Mouse (Mus musculus) ES-E14 (cell line): ENCODE measurements around the gene Cfap74. TPM values are rescaled to one million over a fixed set of nuclear protein-coding genes. Genes with fewer than 3 reads are reported as not detected.

ENCODE experiments used
- DNase-seq: peaks from one replicate; pipeline ENCODE4 v3.0.0-alpha.2; 2013; ENCODE audit warnings: low read depth, low spot score
- H3K27ac ChIP-seq: 2 replicates; pipeline ENCODE4 v1.5.1; 2012; ENCODE audit warnings: low read depth, mild to moderate bottlenecking, low read length, moderate library complexity, mixed read lengths; ENCODE audit not compliant: poor library complexity, insufficient read depth, severe bottlenecking
- H3K36me3 ChIP-seq: 2 replicates; pipeline ENCODE4 v1.6.1; 2012; ENCODE audit warnings: mild to moderate bottlenecking, low read length, moderate library complexity, mixed read lengths; ENCODE audit not compliant: control insufficient read depth, poor library complexity, insufficient read depth, severe bottlenecking
- H3K4me1 ChIP-seq, 2 experiments: fragments of 150-350 bp in 1 of 2; sonication (generic) in 1 of 2; 2 replicates each; pipeline ENCODE4 v1.6.1; 2012; ENCODE audit warnings: low read length in 2 of 2, mild to moderate bottlenecking in 1 of 2, mixed read lengths in 1 of 2; ENCODE audit not compliant: control insufficient read depth in 2 of 2, insufficient read depth in 2 of 2, poor library complexity in 1 of 2
- H3K4me3 ChIP-seq, 2 experiments: fragments of 150-350 bp in 1 of 2; sonication (generic) in 1 of 2; 2 replicates each; pipeline ENCODE4 v1.5.1; 2012; ENCODE audit warnings: low read length in 2 of 2, low read depth in 1 of 2, mild to moderate bottlenecking in 1 of 2, mixed read lengths in 1 of 2; ENCODE audit not compliant: insufficient read depth in 1 of 2, poor library complexity in 1 of 2, severe bottlenecking in 1 of 2
- H3K9ac ChIP-seq: 2 replicates; pipeline ENCODE4 v1.6.1; 2012; ENCODE audit warnings: low read depth, mild to moderate bottlenecking, low read length, mixed read lengths; ENCODE audit not compliant: poor library complexity, insufficient read depth, severe bottlenecking
- H3K9me3 ChIP-seq: fragments of 150-350 bp; sonication (generic); 2 replicates; pipeline ENCODE4 v1.6.1; 2012; ENCODE audit warnings: low read depth, mild to moderate bottlenecking, low read length; ENCODE audit not compliant: control insufficient read depth, insufficient read depth
- CHD2 ChIP-seq: IDR thresholded peaks from 2 replicates; pipeline ENCODE4 v1.6.1; 2014; ENCODE audit warnings: mild to moderate bottlenecking, low read depth, low read length, inconsistent platforms
- HCFC1 ChIP-seq: IDR thresholded peaks from 2 replicates; pipeline ENCODE4 v1.6.1; 2012; ENCODE audit warnings: low read length, inconsistent platforms, borderline replicate concordance; ENCODE audit not compliant: insufficient read depth
- MAFK ChIP-seq: IDR thresholded peaks from 2 replicates; pipeline ENCODE4 v1.6.1; 2014; ENCODE audit warnings: mild to moderate bottlenecking, low read depth, low read length, inconsistent platforms; ENCODE audit not compliant: insufficient read depth
- ZC3H11A ChIP-seq: IDR thresholded peaks from 2 replicates; pipeline ENCODE4 v1.6.1; 2012; ENCODE audit warnings: low read depth, mild to moderate bottlenecking, inconsistent platforms, low read length, borderline replicate concordance
- ZNF384 ChIP-seq: IDR thresholded peaks from 2 replicates; pipeline ENCODE4 v1.6.1; 2012; ENCODE audit warnings: low read depth, low read length, inconsistent platforms
- in situ Hi-C, 2 experiments: fragments of 600-800 bp; cut with MboI; formaldehyde crosslinking; loops; one replicate each; pipeline ENCODE4 v1.15.1; 2025; ENCODE audit warnings: low sequenced_read_pairs in 2 of 2, inconsistent platforms in 1 of 2; ENCODE audit not compliant: unreplicated experiment in 2 of 2
- total RNA-seq: library from RNA; depleted of rRNA; stranded (reverse); fragments of 300-350 nt; gene quantifications from 2 replicates; pipeline ENCODE4 v1.2.3, GENCODE M21; 2012

Gene Cfap74
- total RNA-seq, 1 experiment: 4.8 TPM

DNA sequence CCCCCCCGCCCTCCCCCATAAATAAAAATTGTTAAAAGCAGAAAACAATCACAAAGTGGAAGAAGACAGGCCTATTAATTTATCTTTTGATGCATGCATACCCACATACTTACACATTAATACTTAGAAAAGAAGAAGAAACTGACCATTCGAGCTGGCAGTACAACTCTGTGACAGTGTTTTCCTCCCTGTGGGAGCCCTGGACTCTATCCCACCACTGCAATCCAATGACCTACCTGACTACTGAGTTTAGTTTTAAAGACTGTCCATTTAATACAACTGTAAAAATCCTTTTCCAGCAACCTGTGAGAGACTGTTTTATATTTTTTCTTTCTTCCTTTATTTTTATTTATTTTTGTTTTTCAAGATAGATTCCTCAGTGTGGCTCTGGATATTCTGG is 92.1 kb downstream of the Cfap74 start:
- Histone ChIP-seq H3K9me3 (no peaks in the 10 kb centered on the region), H3K27ac (no peak overlapping the region), H3K9ac (no peak overlapping the region), H3K4me3 (no peak overlapping the region), H3K4me1 (peaks cover 8 to 19% of the 10 kb centered on the region in 2 experiments; a peak in 3 of 4 replicates), H3K36me3 (no peaks in the 10 kb centered on the region; the same call in 1 of the 2 replicates)
- in situ Hi-C loops: no loop called here
- DNase-seq: no peak
- TF ChIP-seq HCFC1 (no peak), MAFK (no peak), ZNF384 (no peak), CHD2 (no peak), ZC3H11A (no peak)

- in situ Hi-C loops: no loop called here
- H3K27ac ChIP-seq: no peak overlapping the region; the same call in 1 of the 2 replicates
- no peaks in the 10 kb centered on the region; the same call in 1 of the 2 replicates for H3K36me3 ChIP-seq
- no peaks in the 10 kb centered on the region for H3K9me3 ChIP-seq
- TF ChIP-seq ZNF384 (no peak), HCFC1 (no peak), ZC3H11A (no peak), MAFK (no peak), CHD2 (no peak)
- H3K4me1 ChIP-seq: peaks cover 6 to 19% of the 10 kb centered on the region in 2 experiments; a peak in 3 of 4 replicates
- no peak for DNase-seq
- no peak overlapping the region; the same call in 1 of the 2 replicates for H3K9ac ChIP-seq
- no peak overlapping the region for H3K4me3 ChIP-seq
Measured at GRCm38 (mm10) chr4:155505067-155505466, 96.1 kb downstream of the Cfap74 start.

DNA sequence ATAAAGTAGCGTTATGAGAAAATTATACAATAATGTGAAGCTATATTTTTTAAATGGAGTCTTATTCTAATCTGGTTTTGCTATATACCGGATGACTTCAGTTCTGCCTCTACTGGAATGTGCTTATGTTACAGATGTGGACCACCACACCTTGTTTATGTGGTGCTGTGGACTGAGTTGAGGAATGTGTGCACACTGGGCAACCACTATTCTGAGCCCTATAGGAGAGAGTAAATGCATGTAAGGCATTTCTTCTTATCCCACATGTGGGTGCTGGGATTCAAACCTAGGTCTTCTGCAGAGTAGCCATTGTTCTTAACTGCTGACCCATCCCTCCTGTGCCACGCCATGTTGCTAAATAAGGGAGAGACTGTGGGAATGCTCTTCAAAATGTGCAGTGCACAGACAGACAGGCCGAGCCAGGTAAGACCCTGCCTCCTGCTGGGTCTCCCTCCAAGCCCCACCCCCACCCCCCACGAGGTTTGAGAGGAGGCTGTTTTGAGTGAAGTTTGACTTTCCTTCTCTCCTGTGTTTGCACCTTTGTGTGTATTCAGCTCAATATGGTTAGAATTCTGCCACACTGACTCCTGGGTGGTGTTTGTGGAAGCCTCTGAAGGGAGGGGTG is 96.8 kb downstream of the Cfap74 start:
- H3K9ac ChIP-seq: no peak overlapping the region

GRCm38 (mm10) chr4:155508614-155509013 is 99.6 kb downstream of the Cfap74 start:
- no peak overlapping the region for H3K27ac ChIP-seq
- no peak overlapping the region for H3K9ac ChIP-seq
- no peak for TF ChIP-seq MAFK
- TF ChIP-seq CHD2: no peak
- TF ChIP-seq ZC3H11A: no peak
- TF ChIP-seq HCFC1: no peak
- no peak for TF ChIP-seq ZNF384
- peaks cover 6 to 17% of the 10 kb centered on the region in 2 experiments; a peak in 3 of 4 replicates for H3K4me1 ChIP-seq
- H3K36me3 ChIP-seq: no peaks in the 10 kb centered on the region
- DNase-seq: no peak
- in situ Hi-C loops: no loop called here
- H3K4me3 ChIP-seq: no peak overlapping the region
- H3K9me3 ChIP-seq: no peaks in the 10 kb centered on the region

More for the DNA sequence above, 96.8 kb downstream of the Cfap74 start:
- in situ Hi-C loops: no loop called here
- Histone ChIP-seq H3K4me3 (no peak overlapping the region), H3K4me1 (peaks cover 6 to 19% of the 10 kb centered on the region in 2 experiments; a peak in 3 of 4 replicates), H3K27ac (no peak overlapping the region; the same call in 1 of the 2 replicates), H3K36me3 (no peaks in the 10 kb centered on the region; the same call in 1 of the 2 replicates), H3K9me3 (no peaks in the 10 kb centered on the region)
- no peak for DNase-seq
- TF ChIP-seq MAFK (no peak), ZC3H11A (no peak), HCFC1 (no peak), CHD2 (no peak), ZNF384 (no peak)

DNA sequence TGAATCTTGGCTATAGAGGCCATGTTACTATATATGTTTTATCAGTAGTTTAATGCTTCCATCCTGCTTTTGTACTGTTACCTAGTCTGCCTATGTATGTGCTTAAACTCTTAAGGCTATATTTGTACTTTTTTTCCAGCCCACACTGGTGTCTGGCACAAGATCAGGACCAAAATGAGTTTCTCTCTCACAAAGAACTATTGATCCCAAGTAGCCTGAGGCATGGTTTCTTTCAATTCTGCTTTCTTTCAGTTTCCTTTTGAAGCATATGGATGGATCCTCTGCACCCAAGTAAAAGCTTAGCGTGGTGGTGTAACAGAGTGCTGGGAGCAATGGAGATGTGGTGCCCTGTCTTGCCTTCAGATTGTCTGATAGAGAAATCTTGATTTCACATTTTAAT is 102.0 kb downstream of the Cfap74 start:
- no peak overlapping the region for H3K4me3 ChIP-seq
- no peak for DNase-seq
- TF ChIP-seq MAFK (no peak), ZNF384 (no peak)
- H3K9ac ChIP-seq: no peak overlapping the region
- H3K4me1 ChIP-seq: peaks cover 2 to 5% of the 10 kb centered on the region in 2 experiments; a peak in 2 of 4 replicates
- no peaks in the 10 kb centered on the region; the same call in none of the 2 replicates for H3K36me3 ChIP-seq
- no peaks in the 10 kb centered on the region for H3K9me3 ChIP-seq
- in situ Hi-C loops: no loop called here
- no peak overlapping the region for H3K27ac ChIP-seq
